Mouse (Mus musculus): ENCODE results near the gene Fam178b. TPM values are rescaled to one million over a fixed set of nuclear protein-coding genes. Genes with fewer than 3 reads are reported as not detected.
"Not testable (repeated sequence)": the region's sequence is repeated elsewhere in the genome, so short reads cannot be mapped to it uniquely, and the experiment has no call there.

Gene Fam178b
- total RNA-seq, 2 experiments from 2014 or later = 0.36 to 0.40 TPM

GRCm38 (mm10) chr1:36672648-36673350 is 10.2 kb downstream of the Fam178b start:
- no peak for DNase-seq

DNA sequence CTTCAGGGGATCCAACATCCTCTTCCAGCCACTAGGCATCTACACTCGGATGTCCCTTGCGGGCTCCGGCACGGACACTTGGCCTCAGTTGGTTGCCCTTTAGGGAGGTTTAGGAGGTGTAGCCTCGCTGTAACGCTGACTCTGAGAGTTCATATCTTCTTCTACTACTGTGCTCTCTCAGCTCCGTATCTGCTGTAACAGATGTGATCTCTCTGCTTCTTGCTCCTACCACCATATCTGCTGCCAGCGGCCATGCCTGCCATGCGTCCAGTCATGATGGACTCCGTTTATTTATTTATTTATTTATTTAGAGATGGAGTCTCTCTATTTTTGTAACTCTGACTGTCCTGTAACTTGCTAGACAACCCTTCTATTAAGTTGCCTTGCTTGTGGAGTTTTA is 11.7 kb downstream of the Fam178b start:
- DNase-seq = no peak

DNA sequence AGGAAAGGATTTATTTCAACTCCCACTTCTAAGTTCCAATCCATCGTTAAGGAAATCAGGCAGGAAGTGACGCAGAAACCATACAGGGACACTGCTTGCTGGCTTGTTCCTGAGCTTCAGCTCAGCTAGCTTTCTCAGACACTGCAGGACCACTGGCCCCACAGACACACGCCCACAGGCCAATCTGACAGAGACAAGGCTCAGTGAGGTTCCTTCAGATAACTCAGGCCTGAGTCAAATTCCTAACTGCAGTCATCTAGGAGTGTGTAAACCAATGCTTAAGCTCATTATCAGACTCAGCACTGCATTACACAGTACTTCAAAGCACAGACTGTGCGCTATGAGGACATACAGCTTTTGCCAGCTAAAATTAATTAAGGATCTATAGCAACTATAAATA is 12.7 kb downstream of the Fam178b start:
- no peak for DNase-seq

GRCm38 (mm10) chr1:36668007-36668406 is 15.0 kb downstream of the Fam178b start:
- DNase-seq = not testable (repeated sequence)

- DNase-seq = no peak
These were observed 17.0 kb downstream of the Fam178b start for GRCm38 (mm10) chr1:36665934-36666333.

DNA sequence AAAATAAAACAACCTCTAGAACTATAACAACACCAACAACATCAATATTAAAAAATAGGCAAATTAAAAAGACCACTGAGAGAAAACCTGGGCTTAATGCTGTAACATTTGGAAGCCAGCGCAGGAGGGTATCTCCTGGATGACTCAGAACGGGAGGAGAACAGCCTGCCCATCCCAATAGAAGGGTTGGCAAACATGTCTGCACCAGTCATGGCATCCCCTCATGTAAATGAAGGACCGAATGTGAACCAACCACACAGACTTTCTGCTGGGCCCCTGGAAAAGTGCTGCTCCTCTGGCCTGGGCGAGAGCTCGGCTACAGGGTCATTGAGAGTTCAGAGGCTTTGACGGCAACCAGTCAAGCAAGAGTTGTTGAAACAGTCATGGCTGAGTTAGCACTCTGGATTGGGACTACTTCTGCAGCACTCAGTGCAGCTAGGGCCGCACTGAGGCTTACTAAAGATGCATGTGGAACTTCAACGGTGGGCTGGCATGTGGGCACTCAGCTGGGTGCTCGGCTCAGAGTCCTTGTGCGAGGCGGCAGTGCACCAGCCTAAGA is 17.7 kb downstream of the Fam178b start:
- no peak for DNase-seq

GRCm38 (mm10) chr1:36664457-36664856 is 18.5 kb downstream of the Fam178b start:
- DNase-seq = peak in 1 of 2 experiments; percentile 47

- DNase-seq = no peak
These were observed 24.2 kb downstream of the Fam178b start for GRCm38 (mm10) chr1:36658621-36659399.

DNA sequence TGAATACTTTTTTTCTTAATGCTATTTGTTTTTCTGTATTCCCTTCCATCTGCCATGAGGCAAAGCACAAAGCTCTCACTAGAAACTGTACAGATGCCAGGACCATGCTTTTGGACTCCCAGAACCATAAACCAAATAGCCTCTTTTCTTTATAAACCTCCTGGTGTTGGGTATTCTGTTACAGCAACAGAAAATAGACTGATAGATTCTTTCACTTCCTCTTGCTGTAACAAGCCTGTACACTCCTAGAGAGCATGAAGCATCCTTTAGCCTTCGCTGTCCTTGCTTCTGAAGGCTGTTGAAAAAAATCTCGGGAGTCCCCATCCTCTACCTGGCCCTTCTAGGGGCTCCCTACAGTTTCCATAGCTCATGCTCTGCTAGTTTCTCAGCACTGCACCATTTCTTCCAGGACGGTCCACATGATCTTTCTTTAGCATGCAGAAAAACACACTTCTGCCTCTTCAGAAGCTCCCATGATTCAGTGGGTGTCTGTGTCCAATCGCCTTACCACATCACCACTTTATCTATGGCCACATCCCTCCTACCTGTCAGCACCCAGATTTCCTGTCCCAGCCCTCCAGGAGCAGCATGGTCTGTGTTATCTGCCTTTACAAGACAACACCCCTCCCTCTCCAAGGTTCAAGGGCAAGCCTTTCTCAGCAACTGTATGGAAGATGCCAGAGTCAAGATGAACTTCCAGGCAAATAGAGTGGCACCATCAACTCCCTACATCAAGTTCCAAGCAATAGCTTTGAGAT is 25.1 kb downstream of the Fam178b start:
- no peak for DNase-seq

DNA sequence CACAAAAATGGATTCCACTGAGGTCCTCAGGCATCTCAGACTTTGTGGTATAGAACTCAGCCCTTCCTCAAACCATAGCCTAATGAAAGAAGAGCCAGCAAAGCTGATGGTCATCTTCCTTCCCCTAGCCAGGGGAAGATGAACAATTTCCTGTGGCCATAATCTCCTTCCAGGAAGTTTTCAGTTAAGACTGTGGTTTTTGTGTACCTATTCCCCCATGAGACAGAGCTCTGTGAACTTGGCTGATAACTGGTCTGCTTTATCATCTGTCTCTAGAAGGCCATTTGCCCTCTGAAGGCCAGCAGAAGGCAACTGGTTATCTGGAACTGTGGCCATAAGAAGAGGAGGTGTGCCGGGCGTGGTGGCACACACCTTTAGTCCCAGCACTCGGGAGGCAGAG is 26.8 kb downstream of the Fam178b start:
- no peak for DNase-seq

DNA sequence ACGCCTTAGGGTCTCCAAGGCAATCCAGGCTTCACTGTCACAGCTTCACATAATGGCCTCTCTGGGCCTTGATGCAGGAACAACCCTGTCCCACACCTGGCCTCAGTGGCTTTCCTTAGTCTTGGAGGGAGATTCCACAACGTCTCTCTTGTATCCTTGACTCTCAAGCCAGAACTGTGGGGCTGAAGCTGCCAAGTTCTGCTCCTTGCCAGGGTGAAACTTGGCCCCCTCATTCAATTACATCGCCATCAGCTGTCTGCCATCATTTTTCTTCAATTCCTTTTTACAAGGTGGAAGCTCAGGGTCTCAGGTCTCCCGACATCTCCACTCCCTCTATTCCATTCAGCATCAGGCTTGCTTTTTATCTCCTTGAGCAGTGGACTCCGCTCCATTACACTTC is 27.9 kb downstream of the Fam178b start:
- no peak for DNase-seq

GRCm38 (mm10) chr1:36647631-36648030 is 35.4 kb downstream of the Fam178b start:
- no peak for DNase-seq

DNA sequence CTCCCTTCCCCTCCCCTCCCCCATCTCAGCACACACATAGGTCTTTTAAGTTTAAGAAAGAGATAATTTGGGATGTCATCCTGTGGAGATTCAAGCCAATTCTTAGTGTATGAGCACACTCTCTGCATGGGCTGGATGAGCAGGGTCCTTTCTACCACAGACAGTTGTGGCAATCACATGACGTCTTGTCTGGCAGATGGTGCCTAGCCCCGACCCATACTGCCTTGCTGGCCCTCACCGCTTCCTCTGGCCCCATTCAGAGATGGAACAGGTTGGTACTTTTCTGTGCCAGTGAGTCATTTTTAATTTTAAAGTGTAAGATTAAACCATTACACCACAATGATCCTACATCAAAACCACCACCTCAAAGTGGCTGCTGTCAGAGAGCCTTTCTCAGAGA is 36.7 kb downstream of the Fam178b start:
- no peak for DNase-seq

- no peak for DNase-seq
These were observed 38.4 kb downstream of the Fam178b start for GRCm38 (mm10) chr1:36644615-36645007.

DNA sequence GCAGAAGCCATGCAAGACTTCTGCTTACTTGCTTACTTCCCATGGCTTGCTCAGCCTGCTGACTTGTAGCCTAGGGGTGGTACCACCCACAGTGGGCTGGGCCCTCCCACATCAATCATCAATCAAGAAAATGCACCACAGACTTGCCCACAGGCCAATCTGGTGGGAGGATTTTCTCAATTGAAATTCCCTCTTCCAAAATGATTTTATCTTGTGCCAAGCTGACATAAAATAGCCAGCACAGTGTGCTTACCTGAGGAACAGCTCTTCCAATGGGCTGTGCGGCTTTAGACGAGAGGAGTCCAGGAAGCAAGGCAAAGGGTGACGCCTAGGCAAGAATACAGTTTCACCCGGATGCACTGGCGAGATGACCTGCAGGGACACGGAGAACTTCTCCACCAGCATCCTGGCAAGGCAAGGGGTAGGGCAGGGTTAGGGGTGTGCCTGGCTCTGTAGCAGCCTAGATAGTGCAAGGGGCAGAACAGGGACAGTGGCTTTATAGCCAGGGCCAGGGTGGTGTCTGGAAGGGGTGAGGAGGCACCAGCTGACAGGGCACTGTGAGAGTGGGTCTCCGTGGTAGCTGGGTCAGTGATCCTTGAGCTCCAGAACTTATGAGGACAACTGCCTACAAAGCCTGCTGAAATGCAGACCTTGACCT is 38.9 kb downstream of the Fam178b start:
- DNase-seq = no peak

GRCm38 (mm10) chr1:36635826-36636485 is 47.0 kb downstream of the Fam178b start:
- no peak for DNase-seq

GRCm38 (mm10) chr1:36634940-36635339 is 48.0 kb downstream of the Fam178b start:
- peak; percentile 68 to 75 for DNase-seq

DNA sequence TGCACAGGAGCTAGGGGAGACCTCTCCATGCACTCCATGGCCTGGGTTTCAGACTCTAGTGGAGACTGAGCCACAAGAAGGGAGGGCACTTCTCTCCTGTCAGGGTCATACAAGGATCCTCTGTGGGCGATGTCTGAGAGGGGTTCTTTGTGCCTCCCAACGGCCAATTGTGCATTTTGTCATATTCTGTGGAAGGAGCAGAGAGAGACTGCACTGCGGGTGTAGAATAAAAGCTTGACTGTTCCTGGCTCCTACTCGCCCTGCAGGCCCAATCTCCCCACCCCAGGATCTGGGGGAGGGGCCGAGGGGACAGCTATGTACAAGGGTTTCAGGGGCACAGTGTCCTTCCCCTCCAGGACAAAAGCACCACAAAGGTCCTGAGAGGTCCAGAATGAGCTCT is 49.1 kb downstream of the Fam178b start:
- DNase-seq = no peak

GRCm38 (mm10) chr1:36632846-36633245 is 50.1 kb downstream of the Fam178b start:
- no peak for DNase-seq

DNA sequence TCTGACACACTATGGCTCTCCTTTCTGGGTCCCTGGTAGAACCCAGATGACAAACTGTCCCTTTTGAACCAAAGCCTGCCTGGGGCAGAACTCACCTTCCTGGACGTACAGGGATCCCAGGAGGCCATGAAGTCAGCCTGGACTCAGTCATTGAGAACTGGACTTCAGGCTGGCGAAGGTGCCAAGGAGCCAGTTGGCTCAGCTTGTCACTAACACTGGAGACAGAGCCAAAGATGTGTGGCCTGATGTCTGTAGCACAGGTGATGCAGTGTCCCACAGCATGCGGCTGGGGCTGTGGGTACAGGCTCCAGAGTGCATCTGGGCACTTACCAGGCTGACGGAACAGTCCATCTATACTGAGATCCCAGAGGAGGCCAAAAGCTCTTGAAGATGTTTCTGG is 50.9 kb downstream of the Fam178b start:
- no peak for DNase-seq

GRCm38 (mm10) chr1:36631391-36631790 is 51.6 kb downstream of the Fam178b start:
- no peak for DNase-seq
